Mouse (Mus musculus) G1E (cell line): ENCODE data around the gene Nol7. TPM values are rescaled to one million over a fixed set of nuclear protein-coding genes. Genes with fewer than 3 reads are reported as not detected.

Source experiments
- ATAC-seq: 2 replicates; pipeline ENCODE4 v1.8.0; 2016; ENCODE audit warnings: mild to moderate bottlenecking; ENCODE audit not compliant: insufficient number of reproducible peaks, poor library complexity, low FRiP score, severe bottlenecking; ENCODE audit errors: extremely low read depth
- DNase-seq: peaks from one replicate; pipeline ENCODE4 v3.0.0; 2012; ENCODE audit warnings: low spot score
- H3K27me3 ChIP-seq: 2 replicates; pipeline ENCODE4 v1.6.1; 2012; ENCODE audit warnings: mild to moderate bottlenecking, low read length, inconsistent platforms; ENCODE audit not compliant: insufficient read depth
- H3K36me3 ChIP-seq: replicated peaks from 2 replicates; pipeline ENCODE3; 2012; ENCODE audit warnings: mild to moderate bottlenecking, inconsistent platforms
- H3K4me1 ChIP-seq: 2 replicates; pipeline ENCODE4 v1.6.1; 2012; ENCODE audit warnings: low read depth, low read length, inconsistent platforms, mixed read lengths; ENCODE audit not compliant: insufficient read depth
- H3K4me3 ChIP-seq: 2 replicates; pipeline ENCODE4 v1.5.1; 2012; ENCODE audit warnings: low read depth, mild to moderate bottlenecking, inconsistent platforms, low read length, moderate library complexity, mixed read lengths
- H3K9me3 ChIP-seq: replicated peaks from 2 replicates; pipeline ENCODE4 v1.6.1; 2012; ENCODE audit warnings: inconsistent platforms
- CTCF ChIP-seq: IDR thresholded peaks from 2 replicates; pipeline ENCODE4 v1.5.1; 2012; ENCODE audit warnings: low read depth, low read length, inconsistent platforms, mixed read lengths
- GATA1 ChIP-seq: IDR thresholded peaks from 2 replicates; pipeline ENCODE4 v1.6.1; 2012; ENCODE audit warnings: borderline replicate concordance, low read length, inconsistent platforms, mixed read lengths
- GATA2 ChIP-seq: IDR thresholded peaks from 2 replicates; pipeline ENCODE4 v1.6.1; 2012; ENCODE audit warnings: low read depth, low read length, inconsistent platforms, borderline replicate concordance
- POLR2AphosphoS5 ChIP-seq: IDR thresholded peaks from 2 replicates; pipeline ENCODE4 v1.6.1; 2012; ENCODE audit warnings: low read depth, low read length, inconsistent platforms; ENCODE audit not compliant: insufficient replicate concordance
- TAL1 ChIP-seq: conservative IDR thresholded peaks from 2 replicates; pipeline ENCODE4 v1.6.1; 2012; ENCODE audit warnings: low read depth, low read length, inconsistent platforms, mixed read lengths
- polyA plus RNA-seq: library from polyadenylated mRNA; stranded (reverse); fragments of >175 nt; gene quantifications from 2 replicates; pipeline ENCODE4 v1.2.3, GENCODE M21; 2012
- total RNA-seq, 2 experiments: library from RNA; stranded (forward) in 1 of 2; stranded (reverse) in 1 of 2; fragments of 200-1000 nt in 1 of 2; fragments of >200 nt in 1 of 2; fragmentation: Nextera tagmentation in 1 of 2; gene quantifications; 2 replicates each; pipeline ENCODE4 v1.2.3; 2014 to 2017

The Nol7 gene
- total and polyA plus RNA-seq, 3 experiments: 174 to 231 (median 221) TPM

- no peak overlapping the region for H3K4me3 ChIP-seq
- no peaks in the 10 kb centered on the region for H3K9me3 ChIP-seq
- ATAC-seq: no peak
- no peak for TF ChIP-seq GATA1
- no peak for TF ChIP-seq POLR2AphosphoS5
- no peak for TF ChIP-seq TAL1
- DNase-seq: no peak
- no peaks in the 10 kb centered on the region for H3K36me3 ChIP-seq
- H3K27me3 ChIP-seq: peaks cover 22% of the 10 kb centered on the region
- peaks cover 8% of the 10 kb centered on the region for H3K4me1 ChIP-seq
These were observed 37.7 kb upstream of the Nol7 start for GRCm38 (mm10) chr13:43360534-43360933.

- Histone ChIP-seq H3K36me3 (no peaks in the 10 kb centered on the region), H3K9me3 (no peaks in the 10 kb centered on the region), H3K4me1 (peaks cover 14% of the 10 kb centered on the region), H3K4me3 (no peak overlapping the region), H3K27me3 (peaks cover 15% of the 10 kb centered on the region; the same call in 1 of the 2 replicates)
- TF ChIP-seq POLR2AphosphoS5 (no peak), CTCF (no peak), GATA2 (no peak)
- ATAC-seq: no peak
- no peak for DNase-seq
These were observed 35.8 kb upstream of the Nol7 start for GRCm38 (mm10) chr13:43362353-43362752.

GRCm38 (mm10) chr13:43364985-43365824 lies 33.0 kb upstream of the Nol7 start, which contains the start of gene Sirt5:
Gene Sirt5 (plus strand): TSS chr13:43365496.
- DNase-seq: peak; percentile 64
- H3K4me1 ChIP-seq: peaks cover 14% of the 10 kb centered on the region

GRCm38 (mm10) chr13:43365825-43366184 lies 32.4 kb upstream of the Nol7 start:
- ATAC-seq (no peak), DNase-seq (no peak)
- peaks cover 6% of the 10 kb centered on the region; the same call in 1 of the 2 replicates for H3K27me3 ChIP-seq
- peaks cover 2% of the 10 kb centered on the region for H3K36me3 ChIP-seq
- peak overlapping the region; percentile 74 for H3K4me3 ChIP-seq
- TF ChIP-seq TAL1 (no peak), GATA2 (no peak), GATA1 (no peak), CTCF (no peak), POLR2AphosphoS5 (no peak)
- H3K9me3 ChIP-seq: no peaks in the 10 kb centered on the region
- peaks cover 14% of the 10 kb centered on the region for H3K4me1 ChIP-seq

More at GRCm38 (mm10) chr13:43364985-43365824, 33.0 kb upstream of the Nol7 start, which contains the start of gene Sirt5:
- TF ChIP-seq GATA1: no peak
- no peak for TF ChIP-seq POLR2AphosphoS5
- TF ChIP-seq CTCF: peak; percentile 35
- no peak for TF ChIP-seq GATA2
- no peak for TF ChIP-seq TAL1
- Histone ChIP-seq H3K9me3 (no peaks in the 10 kb centered on the region), H3K4me3 (peak within 1 kb of the TSS; percentile 74), H3K27me3 (peaks cover 10% of the 10 kb centered on the region; the same call in 1 of the 2 replicates), H3K36me3 (no peaks in the 10 kb centered on the region)
- ATAC-seq: peak; percentile 45

- 0 out of 2 replicates have a peak, but pooled peaks cover 1% of the 10 kb centered on the region for H3K27me3 ChIP-seq
- DNase-seq: no peak
- H3K36me3 ChIP-seq: peaks cover 12% of the 10 kb centered on the region
- H3K4me3 ChIP-seq: no peak overlapping the region
- ATAC-seq: no peak
- H3K9me3 ChIP-seq: no peaks in the 10 kb centered on the region
- TF ChIP-seq TAL1 (no peak), POLR2AphosphoS5 (no peak), CTCF (no peak), GATA2 (no peak), GATA1 (no peak)
- peaks cover 10% of the 10 kb centered on the region for H3K4me1 ChIP-seq
These were observed 28.1 kb upstream of the Nol7 start for GRCm38 (mm10) chr13:43370063-43370462.

- Histone ChIP-seq H3K4me3 (no peak overlapping the region), H3K27me3 (no peaks in the 10 kb centered on the region), H3K36me3 (peaks cover 24% of the 10 kb centered on the region), H3K9me3 (no peaks in the 10 kb centered on the region; the same call in 1 of the 2 replicates), H3K4me1 (no peaks in the 10 kb centered on the region)
- DNase-seq: no peak
- TF ChIP-seq POLR2AphosphoS5 (no peak), GATA2 (no peak), TAL1 (no peak), CTCF (no peak), GATA1 (no peak)
- no peak for ATAC-seq
These were observed 25.3 kb upstream of the Nol7 start for GRCm38 (mm10) chr13:43372892-43373291.
